Mouse (Mus musculus): Measurements from ENCODE around the gene Rapgef4. TPM values are rescaled to one million over a fixed set of nuclear protein-coding genes. Genes with fewer than 3 reads are reported as not detected.

Rapgef4 gene
- total RNA-seq (2021): 100 to 1,000 TPM; 166 to 168 TPM

GRCm38 (mm10) chr2:71980771-71981342 is at the start of gene Rapgef4:
Gene Rapgef4, plus strand, starts transcription at chr2:71981240.
- DNase-seq (ENCODE audit: extremely low spot score in 1 of 2, low spot score in 2 of 2): peak in 1 of 2 experiments; percentile 65
- intact Hi-C loops (cut with DNase I): no loop called here

- DNase-seq (ENCODE audit: extremely low spot score in 1 of 2, low spot score in 2 of 2): no peak
- intact Hi-C loops (cut with DNase I): no loop called here
Measured at GRCm38 (mm10) chr2:71934046-71934445, 47.0 kb upstream of the Rapgef4 start.

- intact Hi-C loops (cut with DNase I): no loop called here
- DNase-seq (ENCODE audit: extremely low spot score in 1 of 2, low spot score in 2 of 2): no peak
Measured at GRCm38 (mm10) chr2:71936711-71937110, 44.3 kb upstream of the Rapgef4 start.

- DNase-seq (ENCODE audit: extremely low spot score in 1 of 2, low spot score in 2 of 2): no peak
- intact Hi-C loops (cut with DNase I): no loop called here
Measured at GRCm38 (mm10) chr2:71937649-71938308, 43.3 kb upstream of the Rapgef4 start.

GRCm38 (mm10) chr2:71938716-71939393 is 42.2 kb upstream of the Rapgef4 start:
- DNase-seq (ENCODE audit: extremely low spot score in 1 of 2, low spot score in 2 of 2): no peak

GRCm38 (mm10) chr2:71941005-71941720 is 39.9 kb upstream of the Rapgef4 start:
- intact Hi-C loops (cut with DNase I): no loop called here
- no peak for DNase-seq (ENCODE audit: extremely low spot score in 1 of 2, low spot score in 2 of 2)

More at GRCm38 (mm10) chr2:71938716-71939393, 42.2 kb upstream of the Rapgef4 start:
- intact Hi-C loops (cut with DNase I): no loop called here

GRCm38 (mm10) chr2:71941721-71942087 is 39.3 kb upstream of the Rapgef4 start:
- no peak for DNase-seq (ENCODE audit: extremely low spot score in 1 of 2, low spot score in 2 of 2)
- intact Hi-C loops (cut with DNase I): no loop called here

- intact Hi-C loops (cut with DNase I): loop anchor here (10.0 kb wide), 2 partner anchors 96 to 356 kb away; no protein-coding TSS in a partner anchor
- DNase-seq (ENCODE audit: extremely low spot score in 1 of 2, low spot score in 2 of 2): no peak
Measured at GRCm38 (mm10) chr2:71951212-71951611, 29.8 kb upstream of the Rapgef4 start.

GRCm38 (mm10) chr2:71955637-71956036 is 25.4 kb upstream of the Rapgef4 start:
- peak; percentile 57 to 66 for DNase-seq (ENCODE audit: extremely low spot score in 1 of 2, low spot score in 2 of 2)
- intact Hi-C loops (cut with DNase I): loop anchor here (2.0 to 10.0 kb wide), 3 partner anchors 57 to 361 kb away; no protein-coding TSS in a partner anchor

GRCm38 (mm10) chr2:71956463-71956862 is 24.6 kb upstream of the Rapgef4 start:
- intact Hi-C loops (cut with DNase I): loop anchor here (10.0 kb wide), 2 partner anchors 102 to 362 kb away; no protein-coding TSS in a partner anchor

GRCm38 (mm10) chr2:71957951-71958350 is 23.1 kb upstream of the Rapgef4 start:
- DNase-seq (ENCODE audit: extremely low spot score in 1 of 2, low spot score in 2 of 2): no peak
- intact Hi-C loops (cut with DNase I): loop anchor here (10.0 kb wide), 2 partner anchors 103 to 363 kb away; no protein-coding TSS in a partner anchor

More at GRCm38 (mm10) chr2:71956463-71956862, 24.6 kb upstream of the Rapgef4 start:
- no peak for DNase-seq (ENCODE audit: extremely low spot score in 1 of 2, low spot score in 2 of 2)

- intact Hi-C loops (cut with DNase I): loop anchor here (10.0 kb wide), 2 partner anchors 104 to 364 kb away; no protein-coding TSS in a partner anchor
- no peak for DNase-seq (ENCODE audit: extremely low spot score in 1 of 2, low spot score in 2 of 2)
Measured at GRCm38 (mm10) chr2:71958393-71958792, 22.6 kb upstream of the Rapgef4 start.

GRCm38 (mm10) chr2:71964216-71964615 is 16.8 kb upstream of the Rapgef4 start:
- intact Hi-C loops (cut with DNase I): no loop called here
- DNase-seq (ENCODE audit: extremely low spot score in 1 of 2, low spot score in 2 of 2): no peak

- intact Hi-C loops (cut with DNase I): no loop called here
Measured at GRCm38 (mm10) chr2:71965476-71965875, 15.6 kb upstream of the Rapgef4 start.

GRCm38 (mm10) chr2:71966737-71967136 is 14.3 kb upstream of the Rapgef4 start:
- intact Hi-C loops (cut with DNase I): no loop called here

More at GRCm38 (mm10) chr2:71965476-71965875, 15.6 kb upstream of the Rapgef4 start:
- DNase-seq (ENCODE audit: extremely low spot score in 1 of 2, low spot score in 2 of 2): peak in 1 of 2 experiments; percentile 34

GRCm38 (mm10) chr2:71967855-71968254 is 13.2 kb upstream of the Rapgef4 start:
- intact Hi-C loops (cut with DNase I): no loop called here
- DNase-seq (ENCODE audit: extremely low spot score in 1 of 2, low spot score in 2 of 2): no peak

More at GRCm38 (mm10) chr2:71966737-71967136, 14.3 kb upstream of the Rapgef4 start:
- no peak for DNase-seq (ENCODE audit: extremely low spot score in 1 of 2, low spot score in 2 of 2)

GRCm38 (mm10) chr2:71973646-71974045 is 7.4 kb upstream of the Rapgef4 start:
- DNase-seq (ENCODE audit: extremely low spot score in 1 of 2, low spot score in 2 of 2): no peak
- intact Hi-C loops (cut with DNase I): no loop called here

- intact Hi-C loops (cut with DNase I): no loop called here
- peak in 1 of 2 experiments; percentile 24 for DNase-seq (ENCODE audit: extremely low spot score in 1 of 2, low spot score in 2 of 2)
Measured at GRCm38 (mm10) chr2:71974143-71974846, 6.7 kb upstream of the Rapgef4 start.

Measured in left cerebral cortex, postnatal 10 days (tissue).